In the genomic region with DNA sequence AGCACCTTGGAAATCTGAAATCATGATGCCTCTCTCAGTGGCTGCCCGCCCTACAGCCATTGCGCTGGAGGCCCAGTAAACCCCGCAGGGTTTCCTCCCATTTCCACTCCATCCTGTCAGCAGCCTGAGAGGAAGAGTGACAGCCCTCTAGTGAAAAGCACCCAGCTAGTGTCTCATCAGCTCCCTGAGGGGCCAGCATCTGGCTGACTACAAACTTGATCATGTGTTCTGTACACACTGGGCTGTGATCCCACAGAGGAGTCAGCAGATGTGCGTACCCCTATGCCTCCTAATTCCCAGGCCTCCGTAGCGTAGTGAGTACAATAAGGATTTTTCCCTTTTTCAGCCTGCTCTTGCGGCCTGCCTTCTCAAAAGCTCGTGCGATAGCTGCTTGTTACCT, we compare ENCODE assay signal across 9 mouse cellular contexts. TPM values are rescaled to one million over a fixed set of nuclear protein-coding genes. Genes with fewer than 3 reads are reported as not detected.
DNase-seq lines count a peak whose midpoint lies in the region; ATAC-seq lines count a peak whose summit lies in the region.
"Had no signal": no experiment of that assay in that cellular context is flagged by ENCODE, and none has a peak within 500 bp of the region (broad histone marks: within the 10 kb centered on the region; RNA-seq: fewer than 3 reads in every experiment).

No protein-coding gene starts in this region.

- 79% methylated on average over 9 of the region's 9 CpGs for WGBS in limb, embryonic 13.5 days
- WGBS in limb, embryonic 10.5 days, result 92% methylated on average over 9 of the region's 9 CpGs
- WGBS in forebrain, embryonic 13.5 days, result 49% methylated on average over 9 of the region's 9 CpGs
- WGBS in hindbrain, embryonic 13.5 days, result 60% methylated on average over 9 of the region's 9 CpGs

- H3K36me3 ChIP-seq in limb, embryonic 13.5 days, result peaks cover 6% of the 10 kb centered on the region; the same call in 1 of the 2 replicates
- peaks cover 3% of the 10 kb centered on the region; the same call in 1 of the 2 replicates for H3K36me3 ChIP-seq in limb, embryonic 10.5 days
- H3K36me3 ChIP-seq in forebrain, embryonic 13.5 days (ENCODE audit: poor library complexity, severe bottlenecking), result no peaks in the 10 kb centered on the region
- no peaks in the 10 kb centered on the region for H3K36me3 ChIP-seq in hindbrain, embryonic 13.5 days

- H3K4me3 ChIP-seq in limb, embryonic 13.5 days, result no peak overlapping the region
- H3K4me3 ChIP-seq in limb, embryonic 10.5 days, result no peak overlapping the region
- no peak overlapping the region for H3K4me3 ChIP-seq in forebrain, embryonic 13.5 days
- no peak overlapping the region for H3K4me3 ChIP-seq in hindbrain, embryonic 13.5 days

- 0 out of 2 replicates have a peak overlapping the region, but pooled peaks have one; percentile 25 for H3K9ac ChIP-seq in limb, embryonic 13.5 days
- no peak overlapping the region for H3K9ac ChIP-seq in forebrain, embryonic 13.5 days
- peak overlapping the region; percentile 20; the same call in 1 of the 2 replicates for H3K9ac ChIP-seq in hindbrain, embryonic 13.5 days

- no peak for DNase-seq in limb, embryonic 10.5 days (ENCODE audit: low spot score)
- DNase-seq in naive thymus-derived CD4-positive, alpha-beta T cell, adult 2 months (ENCODE audit: low read depth), result peak; percentile 45
- no peak for DNase-seq in right cerebral cortex, postnatal 4 days
- DNase-seq in embryo, embryonic 11 days, result no peak
- no peak for DNase-seq in left cerebral cortex, adult 9 months (ENCODE audit: low spot score in 2 of 2)

- peaks cover 60% of the 10 kb centered on the region for H3K4me1 ChIP-seq in limb, embryonic 13.5 days
- peaks cover 44% of the 10 kb centered on the region for H3K4me1 ChIP-seq in limb, embryonic 10.5 days
- H3K4me1 ChIP-seq in forebrain, embryonic 13.5 days, result peaks cover 71% of the 10 kb centered on the region
- H3K4me1 ChIP-seq in hindbrain, embryonic 13.5 days (replicated peaks), result peaks cover 71% of the 10 kb centered on the region

- no peaks in the 10 kb centered on the region for H3K9me3 ChIP-seq in limb, embryonic 13.5 days
- H3K9me3 ChIP-seq in limb, embryonic 10.5 days (replicated peaks), result no peaks in the 10 kb centered on the region
- no peaks in the 10 kb centered on the region for H3K9me3 ChIP-seq in forebrain, embryonic 13.5 days (replicated peaks)
- H3K9me3 ChIP-seq in hindbrain, embryonic 13.5 days, result no peaks in the 10 kb centered on the region

- no peak for ATAC-seq in limb, embryonic 13.5 days (ENCODE audit: low FRiP score, low read depth)
- peak; percentile 75 for ATAC-seq in forebrain, embryonic 13.5 days
- no peak for ATAC-seq in hindbrain, embryonic 13.5 days (ENCODE audit: low FRiP score)

- H3K4me2 ChIP-seq in limb, embryonic 13.5 days (replicated peaks), result no peak overlapping the region
- peak overlapping the region; percentile 29 for H3K4me2 ChIP-seq in forebrain, embryonic 13.5 days
- H3K4me2 ChIP-seq in hindbrain, embryonic 13.5 days, result no peak overlapping the region

- no peaks in the 10 kb centered on the region for H3K27me3 ChIP-seq in limb, embryonic 13.5 days
- no peaks in the 10 kb centered on the region for H3K27me3 ChIP-seq in limb, embryonic 10.5 days (ENCODE audit: low read depth, poor library complexity, severe bottlenecking)
- no peaks in the 10 kb centered on the region for H3K27me3 ChIP-seq in forebrain, embryonic 13.5 days
- no peaks in the 10 kb centered on the region for H3K27me3 ChIP-seq in hindbrain, embryonic 13.5 days

- H3K27ac ChIP-seq in limb, embryonic 13.5 days, result peak overlapping the region; percentile 33; the same call in 1 of the 2 replicates
- no peak overlapping the region; the same call in 1 of the 2 replicates for H3K27ac ChIP-seq in limb, embryonic 10.5 days
- peak overlapping the region; percentile 85 for H3K27ac ChIP-seq in forebrain, embryonic 13.5 days
- peak overlapping the region; percentile 78 for H3K27ac ChIP-seq in hindbrain, embryonic 13.5 days
- H3K27ac ChIP-seq: kidney, postnatal 0 days had no signal

RNA-seq across cellular contexts. Expression of gene Galnt2, which starts 25.6 kb away (rescaled TPM):
- polyA plus RNA-seq in limb, embryonic 13.5 days (2015; fragmentation: Nextera tagmentation; extraction: Ambion mirVana), result 48.0 and 51.4 TPM in 2 replicates
- 35.0 and 43.7 TPM in 2 replicates for polyA plus RNA-seq in limb, embryonic 10.5 days (2016; fragmentation: Nextera tagmentation; extraction: Ambion mirVana)
- 31.1 and 38.6 TPM in 2 replicates for polyA plus RNA-seq in forebrain, embryonic 13.5 days (2015; fragmentation: Nextera tagmentation; extraction: Ambion mirVana)
- 49.9 and 52.8 TPM in 2 replicates for polyA plus RNA-seq in hindbrain, embryonic 13.5 days (2015; fragmentation: Nextera tagmentation; extraction: Ambion mirVana)
